Mouse (Mus musculus): ENCODE results near the gene Sik1.

DNA sequence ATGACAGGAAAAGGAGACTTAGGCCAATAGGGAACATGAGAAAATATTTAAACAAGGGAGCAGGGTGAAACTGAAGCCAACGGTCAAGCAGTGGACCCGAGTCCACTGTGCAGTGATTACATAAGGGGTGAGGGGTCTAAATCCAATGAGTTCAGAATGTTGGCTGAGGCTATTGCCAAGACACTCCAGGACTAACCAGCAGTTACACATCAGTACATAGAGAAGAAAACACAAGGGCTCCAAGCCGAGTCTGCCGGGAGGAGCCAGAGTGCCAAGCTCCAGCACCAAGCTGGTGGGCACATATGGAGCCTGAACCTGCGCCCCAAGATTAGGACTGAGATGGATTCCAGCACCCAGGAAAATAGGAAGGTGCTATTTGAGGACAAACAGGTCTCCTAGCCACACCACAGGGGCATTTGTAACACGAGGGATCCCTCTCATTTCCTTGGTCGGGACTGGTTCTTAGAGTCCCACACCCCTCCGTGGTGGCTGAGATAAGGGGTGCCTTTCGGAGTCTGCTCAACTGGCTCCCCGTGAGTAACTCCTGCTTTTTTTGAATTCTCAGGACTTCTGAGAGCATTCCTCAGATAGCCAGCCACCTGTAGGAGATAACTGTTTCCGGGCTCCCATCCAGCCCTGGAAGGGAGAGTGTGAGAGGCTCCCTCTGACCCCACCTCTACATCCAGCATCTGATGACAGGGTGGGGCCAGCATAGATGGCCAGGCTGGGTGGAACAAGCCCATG is 46.0 kb upstream of the Sik1 start:
- no peak for TF ChIP-seq CTCF (IDR thresholded peaks at IDR 0.05; ENCODE audit: borderline replicate concordance, insufficient read depth, low read length)
- TF ChIP-seq POLR2A (IDR thresholded peaks at IDR 0.05; ENCODE audit: low read depth, low read length): no peak

All from embryonic fibroblast, embryonic 13.5 days (primary cell).